Mouse (Mus musculus) embryonic facial prominence, embryonic 14.5 days (tissue): Measurements from ENCODE around the gene Kcnip1. TPM values are rescaled to one million over a fixed set of nuclear protein-coding genes. Genes with fewer than 3 reads are reported as not detected.
A peak's percentile ranks its signal among the peaks of the same experiment; 100 is the strongest.

Experiments
- ATAC-seq: fragments of 200-750 bp; cut with Nextera tagmentation; 2 replicates; pipeline ENCODE4 v1.8.0; 2017; ENCODE audit warnings: low read depth, moderate number of reproducible peaks, moderate TSS enrichment
- DNase-seq: peaks from one replicate; pipeline ENCODE4 v3.0.0-alpha.2; 2015; ENCODE audit warnings: low spot score
- H3K27ac ChIP-seq: fragments of 300-500 bp; sonication (generic); replicated peaks from 2 replicates; pipeline ENCODE4 v1.5.1; 2014; ENCODE audit warnings: low read depth, mild to moderate bottlenecking, low read length, moderate library complexity
- H3K27me3 ChIP-seq: fragments of 300-500 bp; sonication (generic); replicated peaks from 2 replicates; pipeline ENCODE4 v1.6.1; 2014; ENCODE audit warnings: low read length; ENCODE audit not compliant: control insufficient read depth, insufficient read depth
- H3K36me3 ChIP-seq: fragments of 300-500 bp; sonication (generic); 2 replicates; pipeline ENCODE4 v1.6.1; 2014; ENCODE audit warnings: low read length, mixed read lengths; ENCODE audit not compliant: control insufficient read depth, insufficient read depth
- H3K4me1 ChIP-seq: fragments of 300-500 bp; sonication (generic); 2 replicates; pipeline ENCODE4 v1.6.1; 2014; ENCODE audit warnings: antibody characterized with exemption, low read length; ENCODE audit not compliant: control insufficient read depth, insufficient read depth
- H3K4me2 ChIP-seq: fragments of 300-500 bp; sonication (generic); 2 replicates; pipeline ENCODE4 v1.6.1; 2014; ENCODE audit warnings: low read depth, mild to moderate bottlenecking, low read length, moderate library complexity, mixed read lengths
- H3K4me3 ChIP-seq: fragments of 300-500 bp; sonication (generic); 2 replicates; pipeline ENCODE4 v1.5.1; 2014; ENCODE audit warnings: low read depth, mild to moderate bottlenecking, low read length
- H3K9ac ChIP-seq: fragments of 300-500 bp; sonication (generic); 2 replicates; pipeline ENCODE4 v1.6.1; 2014; ENCODE audit warnings: low read depth, mild to moderate bottlenecking, low read length, moderate library complexity, mixed read lengths
- H3K9me3 ChIP-seq: fragments of 300-500 bp; sonication (generic); 2 replicates; pipeline ENCODE4 v1.6.1; 2016; ENCODE audit warnings: low read length; ENCODE audit not compliant: control insufficient read depth
- WGBS: fragments of 180-500 bp; shearing (Covaris S2); extraction: QIAGEN DNeasy Blood & Tissue Kit; methylation state at CpG from one replicate; pipeline ENCODE4 v1.1.7; 2014; 5-methylcytosine and 5-hydroxymethylcytosine counted together
- polyA plus RNA-seq: library from polyadenylated mRNA; unstranded; fragments of >200 nt; fragmentation: Nextera tagmentation; extraction: Ambion mirVana; gene quantifications from 2 replicates; pipeline ENCODE4 v1.2.1, GENCODE M21; 2014

The Kcnip1 gene
- polyA plus RNA-seq, result 5.0 and 7.2 TPM in 2 replicates

DNA sequence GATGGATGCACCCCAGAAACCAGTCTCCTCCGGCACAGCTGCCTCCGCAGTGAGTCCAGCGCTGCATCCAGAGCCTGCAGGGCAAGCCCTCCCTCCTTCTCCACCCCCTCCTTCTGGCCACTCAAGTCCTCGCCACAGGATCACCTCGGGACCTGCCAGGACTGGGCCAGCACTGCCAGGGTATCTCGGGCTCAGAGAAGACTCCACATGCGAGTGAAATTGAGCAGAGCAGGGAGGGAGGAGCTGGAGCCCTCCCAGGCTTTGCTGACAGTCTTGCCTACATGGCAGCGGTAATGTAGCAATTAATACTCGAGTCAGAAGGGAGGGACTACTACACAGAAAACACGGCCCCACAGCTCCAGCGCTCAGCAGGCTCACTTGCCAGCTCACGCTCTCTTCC is at the start of gene Kcnip1:
TSS of gene Kcnip1 (minus strand) at position 215 of the 400 bp plus-strand sequence.
- DNase-seq (peak; percentile 26), ATAC-seq (peak; percentile 44)

DNA sequence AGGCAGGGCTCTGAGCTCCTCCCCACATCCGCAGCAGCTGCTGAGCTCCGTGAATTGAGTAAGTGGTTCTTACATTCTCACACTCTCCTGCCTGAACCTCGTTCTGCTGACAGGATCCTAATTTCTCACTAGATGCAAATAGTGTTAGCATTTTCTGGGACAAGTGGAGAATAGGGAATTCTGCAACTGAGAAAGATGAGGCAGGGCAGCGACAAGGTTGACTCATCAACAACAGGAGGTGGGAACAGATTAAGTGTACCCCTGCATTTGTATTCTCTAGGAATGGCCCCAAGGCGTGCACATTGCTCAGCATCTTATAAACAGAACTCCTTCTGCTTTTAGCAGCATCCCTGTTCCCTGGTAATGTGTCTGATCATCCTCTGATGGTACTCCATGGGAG is 47.1 kb upstream of the Kcnip1 start:
- no peak for DNase-seq
- Histone ChIP-seq H3K36me3 (no peaks in the 10 kb centered on the region), H3K9ac (no peak overlapping the region), H3K9me3 (no peaks in the 10 kb centered on the region), H3K27ac (no peak overlapping the region), H3K27me3 (no peaks in the 10 kb centered on the region), H3K4me1 (no peaks in the 10 kb centered on the region), H3K4me2 (no peak overlapping the region), H3K4me3 (no peak overlapping the region)
- no peak for ATAC-seq
- 81% methylated on average over 5 of the region's 5 CpGs for WGBS

More for the DNA sequence above, at the start of gene Kcnip1:
- H3K27ac ChIP-seq, result no peak within 1 kb of the TSS
- H3K4me2 ChIP-seq, result peak within 1 kb of the TSS; percentile 38
- H3K9ac ChIP-seq, result no peak within 1 kb of the TSS
- H3K9me3 ChIP-seq, result no peaks in the 10 kb centered on the region
- H3K4me1 ChIP-seq, result peaks cover 5% of the 10 kb centered on the region; the same call in 1 of the 2 replicates
- H3K27me3 ChIP-seq, result 0 out of 2 replicates have a peak, but pooled peaks cover 3% of the 10 kb centered on the region
- WGBS, result 8% methylated on average over 12 of the region's 12 CpGs
- no peak within 1 kb of the TSS for H3K4me3 ChIP-seq
- H3K36me3 ChIP-seq, result no peaks in the 10 kb centered on the region

DNA sequence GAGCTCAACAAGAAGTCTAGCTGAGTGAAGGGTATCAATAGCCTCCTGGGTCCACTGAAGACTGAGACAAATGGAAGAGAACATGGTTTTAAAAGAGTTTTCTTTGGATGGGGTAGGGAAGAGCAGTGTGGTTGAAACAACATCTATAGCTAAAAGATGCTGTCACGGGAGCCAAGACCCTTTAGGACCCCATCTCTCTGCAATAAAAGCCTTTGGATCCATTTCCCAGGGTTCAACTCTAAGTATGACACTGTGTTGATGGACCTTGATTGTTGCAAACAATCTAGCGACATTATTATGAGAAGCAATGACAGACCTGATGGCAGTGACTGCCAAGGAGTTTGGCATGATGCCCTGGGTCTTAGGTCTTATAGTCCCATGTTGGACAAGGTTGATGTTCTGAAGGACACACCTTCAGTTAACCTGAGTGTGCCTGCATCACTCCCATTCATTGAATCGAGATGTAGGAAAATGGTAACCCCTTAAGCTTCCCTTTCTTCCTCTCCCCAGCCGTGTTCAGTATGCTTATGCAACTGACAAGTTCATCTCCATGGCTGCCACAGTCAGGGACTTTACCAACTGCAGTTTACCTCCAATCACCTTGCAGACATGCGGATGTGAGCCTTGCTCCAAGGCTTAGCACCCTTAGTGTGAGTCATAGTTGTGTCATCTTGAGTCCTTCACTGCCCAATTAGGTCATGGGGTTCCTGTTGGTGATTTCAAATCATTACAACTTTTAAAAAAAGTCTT is 43.1 kb upstream of the Kcnip1 start:
- H3K9ac ChIP-seq, result no peak overlapping the region
- WGBS, result 85% methylated on average over 5 of the region's 5 CpGs
- no peaks in the 10 kb centered on the region for H3K27me3 ChIP-seq
- H3K27ac ChIP-seq, result no peak overlapping the region
- no peaks in the 10 kb centered on the region for H3K9me3 ChIP-seq
- H3K4me1 ChIP-seq, result no peaks in the 10 kb centered on the region
- no peaks in the 10 kb centered on the region for H3K36me3 ChIP-seq
- H3K4me2 ChIP-seq, result no peak overlapping the region
- no peak for ATAC-seq
- no peak for DNase-seq
- H3K4me3 ChIP-seq, result no peak overlapping the region

DNA sequence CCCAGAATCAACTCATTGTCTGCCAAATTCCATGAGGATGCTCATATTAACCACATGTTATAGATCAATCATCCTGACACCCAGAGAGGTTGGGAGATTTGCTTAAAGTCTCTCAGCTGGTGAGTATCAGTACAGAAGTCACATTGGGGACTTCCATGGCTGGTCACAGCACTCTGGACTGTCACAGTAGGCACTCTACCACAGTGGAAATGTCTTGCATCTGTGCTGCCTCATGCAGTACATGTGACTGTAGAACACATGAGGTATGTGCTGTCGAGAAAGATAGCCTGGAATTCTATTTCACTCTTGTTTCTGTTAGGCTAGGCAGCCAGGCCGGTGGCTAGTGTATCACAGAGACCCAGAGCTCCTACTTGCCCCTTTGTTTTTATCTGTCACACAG is 41.8 kb upstream of the Kcnip1 start:
- no peak overlapping the region for H3K4me2 ChIP-seq
- no peak overlapping the region for H3K4me3 ChIP-seq
- WGBS, result 63% methylated on average over 2 of the region's 2 CpGs
- H3K4me1 ChIP-seq, result no peaks in the 10 kb centered on the region
- H3K27me3 ChIP-seq, result no peaks in the 10 kb centered on the region
- H3K9ac ChIP-seq, result no peak overlapping the region
- H3K36me3 ChIP-seq, result no peaks in the 10 kb centered on the region
- no peak overlapping the region for H3K27ac ChIP-seq
- no peak for DNase-seq
- no peaks in the 10 kb centered on the region for H3K9me3 ChIP-seq
- no peak for ATAC-seq

DNA sequence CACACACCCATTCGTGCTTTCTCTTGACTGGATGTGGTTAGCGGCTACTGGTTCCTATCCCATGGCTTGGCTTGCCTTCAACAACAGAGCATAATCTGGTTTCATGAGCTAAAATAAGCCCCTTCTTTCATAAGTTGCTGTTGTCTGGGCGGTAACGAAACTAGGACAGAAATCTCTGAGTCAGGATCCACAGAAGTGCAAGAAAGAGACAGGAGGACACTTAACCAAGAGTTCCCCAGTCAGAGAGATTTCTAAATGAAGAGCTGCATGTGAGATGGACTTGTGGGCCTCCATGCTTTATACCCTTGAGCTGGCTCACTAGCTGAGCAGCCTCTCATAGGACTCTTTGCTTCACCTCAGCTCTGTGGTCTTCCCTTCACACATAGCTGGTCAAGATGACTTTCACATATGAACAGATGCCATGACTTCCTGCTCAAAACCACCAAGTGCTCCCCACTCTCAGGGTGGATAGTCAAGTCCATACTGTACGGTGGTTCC is 41.1 kb upstream of the Kcnip1 start:
- Histone ChIP-seq H3K36me3 (no peaks in the 10 kb centered on the region), H3K9ac (no peak overlapping the region), H3K4me3 (no peak overlapping the region), H3K4me2 (no peak overlapping the region), H3K27me3 (no peaks in the 10 kb centered on the region), H3K27ac (no peak overlapping the region), H3K4me1 (no peaks in the 10 kb centered on the region), H3K9me3 (no peaks in the 10 kb centered on the region)
- WGBS, result 93% methylated on average over 5 of the region's 5 CpGs
- no peak for ATAC-seq
- no peak for DNase-seq

DNA sequence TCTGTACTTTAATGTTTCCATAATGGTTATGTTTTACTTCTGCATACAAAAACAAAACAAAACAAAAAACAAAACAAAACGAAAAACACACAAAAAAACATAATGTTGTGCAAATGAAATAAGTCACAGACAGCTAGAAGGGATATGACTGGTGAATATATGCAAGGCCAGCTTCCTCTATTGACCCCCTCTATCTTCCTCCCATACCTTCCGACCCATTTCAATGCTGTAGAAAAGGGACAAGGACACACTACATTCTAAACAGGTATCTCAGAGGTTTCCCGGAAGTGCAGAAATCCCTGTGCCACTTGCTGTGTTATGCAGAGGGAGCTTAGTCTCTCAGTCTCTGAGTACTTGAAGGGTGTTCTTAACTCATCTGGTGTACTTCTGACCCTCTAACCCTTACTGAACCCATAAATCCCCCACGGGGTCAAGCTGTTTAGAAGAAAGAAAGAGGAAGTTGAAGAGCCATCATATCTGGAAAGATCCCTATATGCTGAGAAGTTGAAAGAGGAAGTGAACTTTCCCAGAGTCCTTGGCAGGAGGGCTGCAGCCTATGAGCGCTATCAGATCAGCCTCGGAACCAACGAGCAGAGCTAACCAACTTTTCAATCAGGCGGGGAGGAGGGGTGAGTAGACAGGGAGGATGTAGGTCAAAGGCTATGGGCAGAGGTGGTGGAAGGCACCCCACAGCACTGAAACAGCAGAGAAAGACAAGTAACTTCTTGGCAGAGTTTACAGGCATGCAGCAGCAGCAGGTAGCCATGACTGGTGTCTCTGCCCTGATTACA is 38.3 kb upstream of the Kcnip1 start:
- Histone ChIP-seq H3K36me3 (no peaks in the 10 kb centered on the region), H3K4me1 (no peaks in the 10 kb centered on the region), H3K9me3 (no peaks in the 10 kb centered on the region), H3K9ac (no peak overlapping the region), H3K27me3 (no peaks in the 10 kb centered on the region), H3K4me3 (no peak overlapping the region), H3K27ac (no peak overlapping the region), H3K4me2 (no peak overlapping the region)
- 57% methylated on average over 8 of the region's 8 CpGs for whole genome bisulfite sequencing
- DNase-seq (no peak), ATAC-seq (no peak)

DNA sequence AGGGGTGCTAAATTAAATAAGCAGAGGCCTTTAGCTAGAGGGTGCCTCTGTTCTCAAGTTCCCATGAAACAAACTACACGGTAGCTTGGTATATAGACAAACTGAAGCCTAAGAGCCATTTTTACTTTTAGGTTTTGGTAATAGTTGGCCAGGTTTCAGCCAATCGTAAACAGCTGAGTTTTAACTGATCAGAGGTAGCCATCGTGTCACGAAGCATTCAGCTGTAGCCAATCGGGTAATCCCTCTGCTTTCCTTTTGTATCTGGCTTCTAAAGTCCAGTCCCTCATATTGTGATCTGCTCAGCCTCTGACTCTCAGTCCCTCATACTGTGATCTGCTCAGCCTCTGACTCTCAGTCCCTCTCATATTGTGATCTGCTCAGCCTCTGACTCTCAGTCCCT is 36.7 kb upstream of the Kcnip1 start:
- ATAC-seq, result no peak
- H3K4me2 ChIP-seq, result no peak overlapping the region
- 45% methylated on average over 5 of the region's 5 CpGs for WGBS
- H3K9me3 ChIP-seq, result no peaks in the 10 kb centered on the region
- H3K27me3 ChIP-seq, result no peaks in the 10 kb centered on the region
- H3K36me3 ChIP-seq, result no peaks in the 10 kb centered on the region
- no peak overlapping the region for H3K27ac ChIP-seq
- H3K4me3 ChIP-seq, result no peak overlapping the region
- DNase-seq, result no peak
- H3K4me1 ChIP-seq, result no peaks in the 10 kb centered on the region
- no peak overlapping the region for H3K9ac ChIP-seq

DNA sequence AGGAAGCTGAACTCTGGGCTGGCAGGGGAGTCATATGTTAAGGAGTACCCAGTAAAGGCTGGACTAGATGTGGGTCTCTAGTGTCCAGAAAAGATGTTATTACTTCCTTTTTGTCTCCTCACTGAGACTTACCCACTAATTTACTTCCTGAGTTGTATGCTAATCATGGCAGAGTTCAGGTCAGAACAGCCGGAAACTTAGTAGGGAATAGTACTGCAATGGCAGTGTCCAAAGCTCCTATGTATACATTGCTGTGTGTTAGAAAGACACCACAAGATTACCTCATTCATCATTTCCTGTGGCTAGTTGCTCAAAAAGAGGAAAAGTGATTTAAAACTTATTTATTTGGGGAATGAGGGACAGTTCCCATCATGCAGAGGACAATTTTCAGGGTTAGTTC is 32.1 kb upstream of the Kcnip1 start:
- ATAC-seq, result no peak

More for the DNA sequence above, 32.1 kb upstream of the Kcnip1 start:
- Histone ChIP-seq H3K27me3 (no peaks in the 10 kb centered on the region), H3K27ac (no peak overlapping the region), H3K4me2 (no peak overlapping the region), H3K4me3 (no peak overlapping the region), H3K9me3 (no peaks in the 10 kb centered on the region), H3K9ac (no peak overlapping the region), H3K36me3 (no peaks in the 10 kb centered on the region), H3K4me1 (no peaks in the 10 kb centered on the region)
- WGBS, result 81% methylated on average over 1 of the region's 1 CpGs
- no peak for DNase-seq
